Mouse (Mus musculus) left cerebral cortex, adult 2 months (tissue): ENCODE results near the gene Cerk. TPM values are rescaled to one million over a fixed set of nuclear protein-coding genes. Genes with fewer than 3 reads are reported as not detected.

Source experiments
- DNase-seq, 2 experiments: peaks; one replicate each; pipeline ENCODE4 v3.0.0; 2021 to 2022; ENCODE audit warnings: low spot score in 2 of 2, mixed read lengths in 1 of 2; ENCODE audit errors: extremely low spot score in 1 of 2
- H3K27ac ChIP-seq: fragments of 200-600 bp; 2 replicates; pipeline ENCODE4 v1.8.1; 2022
- H3K4me3 ChIP-seq: fragments of 200-600 bp; 2 replicates; pipeline ENCODE4 v1.8.1; 2022
- CTCF ChIP-seq: fragments of 200-600 bp; IDR thresholded peaks from 2 replicates; pipeline ENCODE4 v1.8.1; 2022; ENCODE audit warnings: antibody characterized with exemption, mild to moderate bottlenecking, moderate library complexity
- intact Hi-C: fragments of 180-260 bp; cut with DNase I; formaldehyde crosslinking; loops from one replicate; pipeline ENCODE4 v1.15.1; 2025
- total RNA-seq, 2 experiments: library from RNA; stranded (reverse); gene quantifications; 2 replicates each; pipeline ENCODE4 v1.2.3; 2021

The Cerk gene
- total RNA-seq, 2 experiments from 2014 or later: 57.9 to 59.0 TPM

GRCm38 (mm10) chr15:86117115-86118100 is 68.5 kb downstream of the Cerk start:
- intact Hi-C loops: no loop called here
- Histone ChIP-seq H3K4me3 (no peak overlapping the region), H3K27ac (no peak overlapping the region)
- no peak for TF ChIP-seq CTCF
- DNase-seq: no peak

- Histone ChIP-seq H3K4me3 (no peak overlapping the region), H3K27ac (no peak overlapping the region)
- intact Hi-C loops: no loop called here
- no peak for TF ChIP-seq CTCF
- no peak for DNase-seq
Measured at GRCm38 (mm10) chr15:86116421-86116820, 69.5 kb downstream of the Cerk start.

- intact Hi-C loops: no loop called here
- H3K4me3 ChIP-seq: no peak overlapping the region
- H3K27ac ChIP-seq: peak overlapping the region; percentile 7; the same call in 1 of the 2 replicates
- DNase-seq: no peak
- TF ChIP-seq CTCF: no peak
Measured at GRCm38 (mm10) chr15:86113342-86113710, 72.6 kb downstream of the Cerk start.

GRCm38 (mm10) chr15:86112707-86113341 is 73.1 kb downstream of the Cerk start:
- DNase-seq: no peak

GRCm38 (mm10) chr15:86110361-86111103 is 75.4 kb downstream of the Cerk start:
- intact Hi-C loops: no loop called here
- TF ChIP-seq CTCF: no peak
- peak overlapping the region; percentile 81 for H3K27ac ChIP-seq
- H3K4me3 ChIP-seq: no peak overlapping the region
- DNase-seq: no peak

More at GRCm38 (mm10) chr15:86112707-86113341, 73.1 kb downstream of the Cerk start:
- H3K27ac ChIP-seq: peak overlapping the region; percentile 7; the same call in 1 of the 2 replicates
- no peak for TF ChIP-seq CTCF
- intact Hi-C loops: no loop called here
- H3K4me3 ChIP-seq: no peak overlapping the region

GRCm38 (mm10) chr15:86109650-86110211 is 76.2 kb downstream of the Cerk start:
- Histone ChIP-seq H3K27ac (peak overlapping the region; percentile 81), H3K4me3 (no peak overlapping the region)
- no peak; the same call in 1 of the 2 replicates for TF ChIP-seq CTCF
- intact Hi-C loops: no loop called here
- peak; percentile 49 for DNase-seq

GRCm38 (mm10) chr15:86109245-86109644 is 76.7 kb downstream of the Cerk start:
- intact Hi-C loops: no loop called here

GRCm38 (mm10) chr15:86107831-86108471 is 78.0 kb downstream of the Cerk start:
- TF ChIP-seq CTCF: no peak; the same call in 1 of the 2 replicates
- H3K4me3 ChIP-seq: no peak overlapping the region
- intact Hi-C loops: no loop called here
- no peak for DNase-seq
- H3K27ac ChIP-seq: no peak overlapping the region; the same call in 1 of the 2 replicates

More at GRCm38 (mm10) chr15:86109245-86109644, 76.7 kb downstream of the Cerk start:
- no peak overlapping the region for H3K4me3 ChIP-seq
- TF ChIP-seq CTCF: no peak
- peak overlapping the region; percentile 81 for H3K27ac ChIP-seq
- DNase-seq: no peak

- intact Hi-C loops: no loop called here
- TF ChIP-seq CTCF: no peak
- no peak overlapping the region; the same call in 1 of the 2 replicates for H3K27ac ChIP-seq
Measured at GRCm38 (mm10) chr15:86105751-86106150, 80.2 kb downstream of the Cerk start.

GRCm38 (mm10) chr15:86105345-86105697 is 80.6 kb downstream of the Cerk start:
- no peak for DNase-seq
- TF ChIP-seq CTCF: no peak
- Histone ChIP-seq H3K4me3 (no peak overlapping the region), H3K27ac (peak overlapping the region; percentile 36)
- intact Hi-C loops: no loop called here

More at GRCm38 (mm10) chr15:86105751-86106150, 80.2 kb downstream of the Cerk start:
- no peak overlapping the region for H3K4me3 ChIP-seq
- no peak for DNase-seq
